Mouse (Mus musculus) ovary, postnatal 10 days (tissue): ENCODE results near the gene Mettl7b.
"Not testable (repeated sequence)": the region's sequence is repeated elsewhere in the genome, so short reads cannot be mapped to it uniquely, and the experiment has no call there.

Source experiments
- DNase-seq: peaks from one replicate; pipeline ENCODE4 v3.0.0; 2022; ENCODE audit warnings: low spot score

Gene Mettl7b

GRCm38 (mm10) chr10:128960590-128961584 is at the start of gene Mettl7b:
TSS of gene Mettl7b (minus strand) at chr10:128960988.
- DNase-seq: no peak

- DNase-seq: no peak
These were observed 49.6 kb upstream of the Mettl7b start, which contains the start of gene Olfr763 for GRCm38 (mm10) chr10:129010288-129010841. TSS of gene Olfr763 (plus strand) at chr10:129010791.

- DNase-seq: no peak
These were observed 43.5 kb upstream of the Mettl7b start for GRCm38 (mm10) chr10:129004032-129004920.

- no peak for DNase-seq
These were observed 35.8 kb upstream of the Mettl7b start for GRCm38 (mm10) chr10:128996523-128997040.

- no peak for DNase-seq
These were observed 35.0 kb upstream of the Mettl7b start for GRCm38 (mm10) chr10:128995796-128996195.

- DNase-seq: no peak
These were observed 30.2 kb upstream of the Mettl7b start for GRCm38 (mm10) chr10:128990994-128991393.

GRCm38 (mm10) chr10:128990129-128990850 is 29.5 kb upstream of the Mettl7b start:
- not testable (repeated sequence) for DNase-seq

GRCm38 (mm10) chr10:128989131-128989530 is 28.3 kb upstream of the Mettl7b start, which contains the start of gene Olfr9:
TSS of gene Olfr9 (plus strand) at chr10:128989431.
- not testable (repeated sequence) for DNase-seq

- no peak for DNase-seq
These were observed 20.0 kb upstream of the Mettl7b start for GRCm38 (mm10) chr10:128980644-128981365.

- no peak for DNase-seq
These were observed 16.8 kb upstream of the Mettl7b start for GRCm38 (mm10) chr10:128977522-128978114.

- DNase-seq: no peak
These were observed 15.6 kb upstream of the Mettl7b start for GRCm38 (mm10) chr10:128976395-128976794.

- no peak for DNase-seq
These were observed 12.1 kb upstream of the Mettl7b start for GRCm38 (mm10) chr10:128972841-128973240.

GRCm38 (mm10) chr10:128970740-128971250 is 10.0 kb upstream of the Mettl7b start:
- DNase-seq: no peak

- no peak for DNase-seq
These were observed 7.6 kb upstream of the Mettl7b start for GRCm38 (mm10) chr10:128968341-128968749.

GRCm38 (mm10) chr10:128965871-128966270 is 5.1 kb upstream of the Mettl7b start:
- DNase-seq: no peak

GRCm38 (mm10) chr10:128964961-128965360 is 4.2 kb upstream of the Mettl7b start:
- no peak for DNase-seq

GRCm38 (mm10) chr10:128960142-128960541 is 646 bp downstream of the Mettl7b start:
- no peak for DNase-seq

GRCm38 (mm10) chr10:128958340-128958739 is 2.4 kb downstream of the Mettl7b start:
- no peak for DNase-seq

GRCm38 (mm10) chr10:128950208-128950887 is 10.4 kb downstream of the Mettl7b start:
- no peak for DNase-seq
